Comparison of ENCODE assay signal across 9 mouse cellular contexts in genomic region chr7:127308887-127309286, GRCm38 (mm10). TPM values are rescaled to one million over a fixed set of nuclear protein-coding genes. Genes with fewer than 3 reads are reported as not detected.
DNase-seq lines count a peak whose midpoint lies in the region; ATAC-seq and TF ChIP-seq lines count a peak whose summit lies in the region.
"Had no signal": no experiment of that assay in that cellular context is flagged by ENCODE, and none has a peak within 500 bp of the region (broad histone marks: within the 10 kb centered on the region; RNA-seq: fewer than 3 reads in every experiment).

No protein-coding gene starts in this region.

- 73% methylated on average over 4 of the region's 4 CpGs for WGBS in liver, embryonic 12.5 days (ENCODE audit: insufficient replicate concordance)
- 65% methylated on average over 4 of the region's 4 CpGs for WGBS in midbrain, embryonic 14.5 days

- H3K27me3 ChIP-seq in liver, embryonic 12.5 days (replicated peaks) = no peaks in the 10 kb centered on the region
- no peaks in the 10 kb centered on the region for H3K27me3 ChIP-seq in midbrain, embryonic 14.5 days (ENCODE audit: control insufficient read depth, insufficient read depth, low read length)
- H3K27me3 ChIP-seq: midbrain, embryonic 12.5 days had no signal

- intact Hi-C loops in left cerebral cortex, adult 2 months (cut with DNase I) = loop anchor here (2.0 to 5.0 kb wide), 2 partner anchors 36 to 188 kb away; partner anchors contain the start of gene Zfp768

- H3K4me3 ChIP-seq in liver, embryonic 12.5 days = no peak overlapping the region
- no peak overlapping the region for H3K4me3 ChIP-seq in left cerebral cortex, adult 2 months
- no peak overlapping the region for H3K4me3 ChIP-seq in midbrain, embryonic 14.5 days (replicated peaks; ENCODE audit: low read depth, low read length)
- H3K4me3 ChIP-seq: midbrain, embryonic 12.5 days had no signal

- peak; percentile 79 for TF ChIP-seq CTCF in left cerebral cortex, adult 2 months (IDR thresholded peaks at IDR 0.05)

- H3K27ac ChIP-seq in liver, embryonic 12.5 days = no peak overlapping the region
- H3K27ac ChIP-seq in left cerebral cortex, adult 2 months = no peak overlapping the region
- H3K27ac ChIP-seq in midbrain, embryonic 14.5 days (replicated peaks; ENCODE audit: low read depth, low read length) = no peak overlapping the region
- H3K27ac ChIP-seq: midbrain, embryonic 12.5 days had no signal

- H3K9ac ChIP-seq in liver, embryonic 12.5 days = no peak overlapping the region
- H3K9ac ChIP-seq in midbrain, embryonic 14.5 days (replicated peaks; ENCODE audit: low read length) = no peak overlapping the region
- H3K9ac ChIP-seq: midbrain, embryonic 12.5 days had no signal

- no peak for ATAC-seq in liver, embryonic 12.5 days
- ATAC-seq in midbrain, embryonic 14.5 days (ENCODE audit: low FRiP score, low TSS enrichment) = no peak

- H3K4me2 ChIP-seq in liver, embryonic 12.5 days = no peak overlapping the region
- no peak overlapping the region for H3K4me2 ChIP-seq in midbrain, embryonic 14.5 days (ENCODE audit: low read length)
- H3K4me2 ChIP-seq: midbrain, embryonic 12.5 days had no signal

- H3K4me1 ChIP-seq in liver, embryonic 12.5 days = no peaks in the 10 kb centered on the region
- no peaks in the 10 kb centered on the region for H3K4me1 ChIP-seq in midbrain, embryonic 14.5 days (ENCODE audit: control insufficient read depth, insufficient read depth, low read length)
- H3K4me1 ChIP-seq: midbrain, embryonic 12.5 days had no signal

- H3K9me3 ChIP-seq in liver, embryonic 12.5 days (replicated peaks) = no peaks in the 10 kb centered on the region
- H3K9me3 ChIP-seq in midbrain, embryonic 14.5 days (ENCODE audit: control insufficient read depth, low read length) = no peaks in the 10 kb centered on the region
- H3K9me3 ChIP-seq: midbrain, embryonic 12.5 days had no signal

- no peaks in the 10 kb centered on the region for H3K36me3 ChIP-seq in liver, embryonic 12.5 days
- no peaks in the 10 kb centered on the region for H3K36me3 ChIP-seq in midbrain, embryonic 14.5 days (ENCODE audit: control insufficient read depth, insufficient read depth, low read length)
- H3K36me3 ChIP-seq: midbrain, embryonic 12.5 days had no signal

- DNase-seq in liver (peak; percentile 37), MN1 (ENCODE audit: low spot score) (peak; percentile 69)
- peak; percentile 23 to 67 for DNase-seq in cerebellum, postnatal 25 days
- DNase-seq in heart, postnatal 4 days = peak; percentile 75
- DNase-seq in left cerebral cortex, adult 2 months (ENCODE audit: extremely low spot score in 1 of 2, low spot score in 2 of 2) = peak; percentile 44 to 46
- peak; percentile 86 for DNase-seq in midbrain, embryonic 14.5 days
- peak; percentile 28 for DNase-seq in yolk sac, embryonic 10.5 days (ENCODE audit: low spot score)

RNA-seq across cellular contexts. Expression of gene Itgal, which starts 12.8 kb away (rescaled TPM):
- 6.0 and 6.3 TPM in 2 replicates for polyA plus RNA-seq in liver, embryonic 12.5 days (2016; fragmentation: Nextera tagmentation; extraction: Ambion mirVana)
- total RNA-seq in heart, postnatal 4 days (2021) = 1 to 10 TPM; 2.3 TPM
- total RNA-seq in left cerebral cortex, adult 2 months (2021) = under 1 TPM; 0.37 to 0.59 TPM
- 0.22 and 0.39 TPM in 2 replicates for polyA plus RNA-seq in midbrain, embryonic 14.5 days (2014; fragmentation: Nextera tagmentation; extraction: Ambion mirVana)

RNA-seq across cellular contexts. Expression of gene Sephs2, which starts 35.0 kb away (rescaled TPM):
- polyA plus RNA-seq in liver, embryonic 12.5 days (2016; fragmentation: Nextera tagmentation; extraction: Ambion mirVana) = 170 and 172 TPM in 2 replicates
- 10 to 100 TPM; 44.2 to 45.7 TPM for total RNA-seq in heart, postnatal 4 days (2021)
- total RNA-seq in left cerebral cortex, adult 2 months (2021) = 10 to 100 TPM; 33.0 to 39.8 TPM
- polyA plus RNA-seq in midbrain, embryonic 14.5 days (2014; fragmentation: Nextera tagmentation; extraction: Ambion mirVana) = 77.6 and 78.4 TPM in 2 replicates

RNA-seq across cellular contexts. Expression of gene Zfp768, which starts 36.5 kb away (rescaled TPM):
- polyA plus RNA-seq in liver, embryonic 12.5 days (2016; fragmentation: Nextera tagmentation; extraction: Ambion mirVana) = 4.8 and 5.2 TPM in 2 replicates
- total RNA-seq in heart, postnatal 4 days (2021) = 10 to 100 TPM; 36.1 to 41.4 TPM
- total RNA-seq in left cerebral cortex, adult 2 months (2021) = 10 to 100 TPM; 13.4 to 14.3 TPM
- 5.1 and 12.9 TPM in 2 replicates for polyA plus RNA-seq in midbrain, embryonic 14.5 days (2014; fragmentation: Nextera tagmentation; extraction: Ambion mirVana)

RNA-seq across cellular contexts. Expression of gene Dctpp1, which starts 48.4 kb away (rescaled TPM):
- 163 and 167 TPM in 2 replicates for polyA plus RNA-seq in liver, embryonic 12.5 days (2016; fragmentation: Nextera tagmentation; extraction: Ambion mirVana)
- 10 to 100 TPM; 62.0 to 64.5 TPM for total RNA-seq in heart, postnatal 4 days (2021)
- 10 to 100 TPM; 24.1 to 25.9 TPM for total RNA-seq in left cerebral cortex, adult 2 months (2021)
- polyA plus RNA-seq in midbrain, embryonic 14.5 days (2014; fragmentation: Nextera tagmentation; extraction: Ambion mirVana) = 125 and 134 TPM in 2 replicates

Comparison
In these comparisons a context has a peak if more than half of its experiments do, and no peak if none do; other contexts are left out.
1. DNase-seq: peak in every context shown above with its lines; median percentile 86 in midbrain, embryonic 14.5 days; 75 in heart, postnatal 4 days; 69 in MN1; 45 in cerebellum, postnatal 25 days; 45 in left cerebral cortex, adult 2 months; 37 in liver; 28 in yolk sac, embryonic 10.5 days.